Mouse (Mus musculus): Measurements from ENCODE around the gene Arf6. TPM values are rescaled to one million over a fixed set of nuclear protein-coding genes. Genes with fewer than 3 reads are reported as not detected.
"Not testable (repeated sequence)": the region's sequence is repeated elsewhere in the genome, so short reads cannot be mapped to it uniquely, and the experiment has no call there.

Gene Arf6
- polyA plus RNA-seq, 1 experiment from 2014 or later = 53.3 TPM

GRCm38 (mm10) chr12:69360655-69360996 lies 11.3 kb upstream of the Arf6 start:
- no peaks in the 10 kb centered on the region for H3K36me3 ChIP-seq (ENCODE audit: control insufficient read depth, insufficient read depth, low read length)
- ATAC-seq (replicated peaks; ENCODE audit: low FRiP score, low TSS enrichment, low read depth) = no peak
- DNase-seq (ENCODE audit: low spot score) = peak; percentile 68
- WGBS = 22% methylated on average over 5 of the region's 5 CpGs
- H3K27ac ChIP-seq (ENCODE audit: low read depth) = no peak overlapping the region
- no peaks in the 10 kb centered on the region for H3K9me3 ChIP-seq (ENCODE audit: control insufficient read depth, low read length)
- no peak overlapping the region for H3K4me2 ChIP-seq (ENCODE audit: low read length)
- peaks cover 19% of the 10 kb centered on the region for H3K4me1 ChIP-seq (replicated peaks; ENCODE audit: control insufficient read depth, insufficient read depth, low read length)
- H3K27me3 ChIP-seq (replicated peaks; ENCODE audit: control insufficient read depth, insufficient read depth, low read length) = no peaks in the 10 kb centered on the region
- no peak overlapping the region for H3K4me3 ChIP-seq (ENCODE audit: low read depth, low read length)
- H3K9ac ChIP-seq (ENCODE audit: low read length) = no peak overlapping the region

GRCm38 (mm10) chr12:69360997-69361899 lies 10.7 kb upstream of the Arf6 start:
- Histone ChIP-seq H3K4me2 (ENCODE audit: low read length) (peak overlapping the region; percentile 79), H3K27ac (ENCODE audit: low read depth) (peak overlapping the region; percentile 96), H3K4me1 (replicated peaks; ENCODE audit: control insufficient read depth, insufficient read depth, low read length) (peaks cover 19% of the 10 kb centered on the region), H3K4me3 (ENCODE audit: low read depth, low read length) (peak overlapping the region; percentile 52), H3K9ac (ENCODE audit: low read length) (peak overlapping the region; percentile 63)
- not testable (repeated sequence) for H3K27me3 ChIP-seq (replicated peaks; ENCODE audit: control insufficient read depth, insufficient read depth, low read length); H3K9me3 ChIP-seq (ENCODE audit: control insufficient read depth, low read length); H3K36me3 ChIP-seq (ENCODE audit: control insufficient read depth, insufficient read depth, low read length)
- ATAC-seq (replicated peaks; ENCODE audit: low FRiP score, low TSS enrichment, low read depth) (peak; percentile 95), DNase-seq (ENCODE audit: low spot score) (peak; percentile 100)
- 1% methylated on average over 39 of the region's 50 CpGs for WGBS

- DNase-seq (ENCODE audit: low spot score) (no peak), ATAC-seq (replicated peaks; ENCODE audit: low FRiP score, low TSS enrichment, low read depth) (no peak)
- peak overlapping the region; percentile 79 for H3K4me2 ChIP-seq (ENCODE audit: low read length)
These were observed 10.0 kb upstream of the Arf6 start for GRCm38 (mm10) chr12:69361919-69362318.

GRCm38 (mm10) chr12:69362388-69362787 lies 9.6 kb upstream of the Arf6 start:
- Histone ChIP-seq H3K4me3 (ENCODE audit: low read depth, low read length) (peak overlapping the region; percentile 52), H3K27me3 (replicated peaks; ENCODE audit: control insufficient read depth, insufficient read depth, low read length) (no peaks in the 10 kb centered on the region), H3K4me1 (replicated peaks; ENCODE audit: control insufficient read depth, insufficient read depth, low read length) (peaks cover 19% of the 10 kb centered on the region), H3K36me3 (ENCODE audit: control insufficient read depth, insufficient read depth, low read length) (no peaks in the 10 kb centered on the region), H3K9ac (ENCODE audit: low read length) (no peak overlapping the region; the same call in 1 of the 2 replicates), H3K27ac (ENCODE audit: low read depth) (peak overlapping the region; percentile 96; the same call in 1 of the 2 replicates), H3K4me2 (ENCODE audit: low read length) (peak overlapping the region; percentile 79), H3K9me3 (ENCODE audit: control insufficient read depth, low read length) (no peaks in the 10 kb centered on the region)
- DNase-seq (ENCODE audit: low spot score) (no peak), ATAC-seq (replicated peaks; ENCODE audit: low FRiP score, low TSS enrichment, low read depth) (no peak)
- WGBS = 46% methylated on average over 4 of the region's 4 CpGs

More at GRCm38 (mm10) chr12:69361919-69362318, 10.0 kb upstream of the Arf6 start:
- 7% methylated on average over 10 of the region's 10 CpGs for WGBS
- H3K36me3 ChIP-seq (ENCODE audit: control insufficient read depth, insufficient read depth, low read length) = no peaks in the 10 kb centered on the region
- H3K27me3 ChIP-seq (replicated peaks; ENCODE audit: control insufficient read depth, insufficient read depth, low read length) = no peaks in the 10 kb centered on the region
- no peaks in the 10 kb centered on the region for H3K9me3 ChIP-seq (ENCODE audit: control insufficient read depth, low read length)
- peak overlapping the region; percentile 52 for H3K4me3 ChIP-seq (ENCODE audit: low read depth, low read length)
- peak overlapping the region; percentile 63 for H3K9ac ChIP-seq (ENCODE audit: low read length)
- H3K27ac ChIP-seq (ENCODE audit: low read depth) = peak overlapping the region; percentile 96
- H3K4me1 ChIP-seq (replicated peaks; ENCODE audit: control insufficient read depth, insufficient read depth, low read length) = peaks cover 19% of the 10 kb centered on the region

GRCm38 (mm10) chr12:69363110-69363509 lies 8.8 kb upstream of the Arf6 start:
- H3K36me3 ChIP-seq (ENCODE audit: control insufficient read depth, insufficient read depth, low read length); H3K9me3 ChIP-seq (ENCODE audit: control insufficient read depth, low read length); H3K9ac ChIP-seq (ENCODE audit: low read length); ATAC-seq (replicated peaks; ENCODE audit: low FRiP score, low TSS enrichment, low read depth); H3K27me3 ChIP-seq (replicated peaks; ENCODE audit: control insufficient read depth, insufficient read depth, low read length); H3K4me3 ChIP-seq (ENCODE audit: low read depth, low read length); H3K27ac ChIP-seq (ENCODE audit: low read depth); H3K4me2 ChIP-seq (ENCODE audit: low read length); DNase-seq (ENCODE audit: low spot score): not testable (repeated sequence)
- peaks cover 19% of the 10 kb centered on the region for H3K4me1 ChIP-seq (replicated peaks; ENCODE audit: control insufficient read depth, insufficient read depth, low read length)
- WGBS = 93% methylated on average over 7 of the region's 7 CpGs

- ATAC-seq (replicated peaks; ENCODE audit: low FRiP score, low TSS enrichment, low read depth) = peak; percentile 33; the same call in 1 of the 2 replicates
- WGBS = 4% methylated on average over 32 of the region's 32 CpGs
- peak overlapping the region; percentile 56 for H3K4me3 ChIP-seq (ENCODE audit: low read depth, low read length)
- no peaks in the 10 kb centered on the region for H3K27me3 ChIP-seq (replicated peaks; ENCODE audit: control insufficient read depth, insufficient read depth, low read length)
- DNase-seq (ENCODE audit: low spot score) = peak; percentile 84
- H3K4me2 ChIP-seq (ENCODE audit: low read length) = peak overlapping the region; percentile 57
- H3K36me3 ChIP-seq (ENCODE audit: control insufficient read depth, insufficient read depth, low read length) = no peaks in the 10 kb centered on the region
- H3K9ac ChIP-seq (ENCODE audit: low read length) = peak overlapping the region; percentile 51
- peaks cover 19% of the 10 kb centered on the region for H3K4me1 ChIP-seq (replicated peaks; ENCODE audit: control insufficient read depth, insufficient read depth, low read length)
- H3K9me3 ChIP-seq (ENCODE audit: control insufficient read depth, low read length) = no peaks in the 10 kb centered on the region
- H3K27ac ChIP-seq (ENCODE audit: low read depth) = peak overlapping the region; percentile 67
These were observed 7.8 kb upstream of the Arf6 start for GRCm38 (mm10) chr12:69363899-69364762.

GRCm38 (mm10) chr12:69365757-69366156 lies 6.2 kb upstream of the Arf6 start:
- Histone ChIP-seq H3K4me2 (ENCODE audit: low read length) (no peak overlapping the region), H3K36me3 (ENCODE audit: control insufficient read depth, insufficient read depth, low read length) (no peaks in the 10 kb centered on the region), H3K27me3 (replicated peaks; ENCODE audit: control insufficient read depth, insufficient read depth, low read length) (no peaks in the 10 kb centered on the region), H3K9ac (ENCODE audit: low read length) (no peak overlapping the region), H3K4me3 (ENCODE audit: low read depth, low read length) (no peak overlapping the region), H3K9me3 (ENCODE audit: control insufficient read depth, low read length) (no peaks in the 10 kb centered on the region), H3K27ac (ENCODE audit: low read depth) (no peak overlapping the region), H3K4me1 (replicated peaks; ENCODE audit: control insufficient read depth, insufficient read depth, low read length) (peaks cover 21% of the 10 kb centered on the region)
- ATAC-seq (replicated peaks; ENCODE audit: low FRiP score, low TSS enrichment, low read depth) = no peak
- WGBS = 83% methylated on average over 7 of the region's 7 CpGs
- DNase-seq (ENCODE audit: low spot score) = no peak

- no peak for DNase-seq (ENCODE audit: low spot score)
- Histone ChIP-seq H3K4me3 (ENCODE audit: low read depth, low read length) (no peak overlapping the region), H3K27ac (ENCODE audit: low read depth) (no peak overlapping the region), H3K4me1 (replicated peaks; ENCODE audit: control insufficient read depth, insufficient read depth, low read length) (peaks cover 23% of the 10 kb centered on the region), H3K9ac (ENCODE audit: low read length) (no peak overlapping the region), H3K36me3 (ENCODE audit: control insufficient read depth, insufficient read depth, low read length) (no peaks in the 10 kb centered on the region), H3K4me2 (ENCODE audit: low read length) (no peak overlapping the region), H3K9me3 (ENCODE audit: control insufficient read depth, low read length) (no peaks in the 10 kb centered on the region), H3K27me3 (replicated peaks; ENCODE audit: control insufficient read depth, insufficient read depth, low read length) (no peaks in the 10 kb centered on the region)
- ATAC-seq (replicated peaks; ENCODE audit: low FRiP score, low TSS enrichment, low read depth) = no peak
These were observed 5.5 kb upstream of the Arf6 start for GRCm38 (mm10) chr12:69366424-69366823.

Measured in intestine, embryonic 14.5 days (tissue).